Mouse (Mus musculus): Measurements from ENCODE around the gene Lhx9. TPM values are rescaled to one million over a fixed set of nuclear protein-coding genes. Genes with fewer than 3 reads are reported as not detected.
"Not testable (repeated sequence)": the region's sequence is repeated elsewhere in the genome, so short reads cannot be mapped to it uniquely, and the experiment has no call there.

Gene Lhx9
- polyA plus RNA-seq (2015; fragmentation: Nextera tagmentation; extraction: Ambion mirVana) = 0.14 TPM in 1 of 2 replicates, not detected in the other

DNA sequence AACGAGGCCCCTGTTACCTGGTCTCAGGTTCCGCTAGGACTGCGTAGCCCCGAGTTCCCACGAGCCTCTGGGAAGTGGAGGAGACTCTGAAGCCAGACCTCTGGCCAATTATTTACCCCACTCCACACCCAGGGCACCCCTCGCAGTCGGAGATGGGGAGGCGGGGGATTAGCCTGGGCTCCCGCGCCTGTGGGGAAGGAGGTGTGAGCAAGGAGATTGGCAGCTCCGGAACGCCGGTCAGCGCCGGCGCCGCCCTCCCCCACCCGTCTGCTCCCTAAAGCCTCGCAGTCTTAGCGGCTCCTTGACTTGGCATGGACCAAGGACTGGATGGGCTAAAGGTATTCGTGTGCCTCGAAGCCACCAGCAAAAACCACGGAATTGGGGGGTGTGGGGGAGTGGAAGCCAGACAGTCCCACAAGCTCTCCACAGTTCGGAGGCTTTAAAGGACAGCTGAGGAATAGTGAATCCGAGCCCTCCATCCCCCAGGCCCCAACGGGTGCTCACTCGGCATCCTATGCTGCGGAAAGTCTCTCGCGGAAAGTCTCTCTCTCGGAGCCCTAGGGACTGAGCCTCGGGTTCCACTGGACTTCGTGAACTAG is at the start of gene Lhx9:
TSS of gene Lhx9 (minus strand) at position 67 of the 599 bp plus-strand sequence.
- Histone ChIP-seq H3K4me2 (ENCODE audit: low read depth, low read length) (peak within 1 kb of the TSS; percentile 47), H3K27ac (ENCODE audit: low read length) (no peak within 1 kb of the TSS), H3K9me3 (ENCODE audit: control insufficient read depth, low read length) (no peaks in the 10 kb centered on the region), H3K4me1 (replicated peaks; ENCODE audit: control insufficient read depth, insufficient read depth, low read length) (peaks cover 15% of the 10 kb centered on the region), H3K4me3 (ENCODE audit: low read length) (peak within 1 kb of the TSS; percentile 33), H3K27me3 (ENCODE audit: control insufficient read depth, insufficient read depth, low read depth, low read length) (peaks cover 67% of the 10 kb centered on the region), H3K9ac (ENCODE audit: low read length) (0 out of 2 replicates have a peak within 1 kb of the TSS, but pooled peaks have one; percentile 14), H3K36me3 (ENCODE audit: control insufficient read depth, insufficient read depth, low read length) (peaks cover 8% of the 10 kb centered on the region)
- peak; percentile 65 for ATAC-seq (ENCODE audit: low read depth)
- WGBS = 0% methylated on average over 33 of the region's 33 CpGs

DNA sequence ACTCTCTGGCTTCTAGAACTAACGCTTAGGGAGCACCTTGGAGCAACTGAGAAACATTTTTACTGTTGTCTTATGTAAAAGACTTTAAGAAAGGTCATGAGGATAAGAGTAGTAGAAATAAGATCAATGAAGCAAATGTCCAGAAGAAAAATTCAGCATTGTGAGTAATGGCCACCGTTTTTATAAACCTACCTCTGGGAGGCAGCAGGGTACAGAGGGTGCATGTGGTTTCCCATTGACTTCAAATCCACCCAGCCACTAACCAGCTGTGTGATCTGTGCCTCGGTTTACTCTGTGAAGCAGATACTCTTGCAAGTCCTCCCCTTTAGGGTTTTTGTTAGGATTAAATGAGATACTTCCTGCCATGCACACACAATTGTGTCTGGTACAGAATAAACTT is 47.7 kb upstream of the Lhx9 start:
- 69% methylated on average over 3 of the region's 3 CpGs for WGBS
- Histone ChIP-seq H3K4me3 (ENCODE audit: low read length) (no peak overlapping the region), H3K4me2 (ENCODE audit: low read depth, low read length) (no peak overlapping the region), H3K4me1 (replicated peaks; ENCODE audit: control insufficient read depth, insufficient read depth, low read length) (no peaks in the 10 kb centered on the region), H3K9me3 (ENCODE audit: control insufficient read depth, low read length) (no peaks in the 10 kb centered on the region), H3K27ac (ENCODE audit: low read length) (no peak overlapping the region), H3K9ac (ENCODE audit: low read length) (no peak overlapping the region), H3K27me3 (ENCODE audit: control insufficient read depth, insufficient read depth, low read depth, low read length) (no peaks in the 10 kb centered on the region), H3K36me3 (ENCODE audit: control insufficient read depth, insufficient read depth, low read length) (no peaks in the 10 kb centered on the region)
- ATAC-seq (ENCODE audit: low read depth) = no peak

DNA sequence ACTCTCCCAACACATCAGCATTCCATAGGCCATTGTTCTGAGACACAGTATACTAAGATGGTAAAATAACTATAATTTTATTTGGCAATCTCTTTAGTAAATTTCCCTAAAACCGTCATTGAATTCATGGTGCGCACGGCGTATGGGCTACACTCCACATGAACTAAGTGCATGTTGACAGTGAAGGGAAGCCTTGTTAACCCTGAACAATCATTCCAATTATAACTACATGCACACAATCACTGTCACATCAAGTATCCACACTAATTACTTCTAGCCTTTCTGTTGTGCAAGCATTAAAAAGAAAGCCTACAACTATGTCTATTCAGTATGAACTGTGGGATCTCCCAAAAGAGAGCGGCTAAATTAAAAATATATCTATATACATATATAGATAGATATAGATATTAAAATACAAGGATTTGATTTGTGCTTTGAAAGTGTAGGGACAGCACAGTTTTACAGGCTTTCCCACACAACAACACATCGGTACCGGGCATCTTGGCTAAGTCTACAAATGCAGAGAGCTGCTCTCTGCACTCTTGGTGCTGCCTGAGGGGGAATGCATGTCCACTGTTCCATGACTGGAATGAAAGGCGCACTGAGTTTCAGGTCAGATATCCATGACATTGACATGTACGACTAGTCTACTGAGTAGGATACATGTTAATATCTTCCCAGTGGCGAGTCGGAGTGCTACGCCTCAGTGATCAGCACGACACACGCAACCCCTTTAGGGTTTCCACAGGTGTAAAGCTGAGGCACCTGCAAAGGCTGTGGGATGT is 29.3 kb upstream of the Lhx9 start:
- H3K27ac ChIP-seq (ENCODE audit: low read length) = no peak overlapping the region
- no peaks in the 10 kb centered on the region for H3K4me1 ChIP-seq (replicated peaks; ENCODE audit: control insufficient read depth, insufficient read depth, low read length)
- ATAC-seq (ENCODE audit: low read depth) = no peak
- no peaks in the 10 kb centered on the region for H3K9me3 ChIP-seq (ENCODE audit: control insufficient read depth, low read length)
- H3K4me2 ChIP-seq (ENCODE audit: low read depth, low read length) = no peak overlapping the region
- H3K27me3 ChIP-seq (ENCODE audit: control insufficient read depth, insufficient read depth, low read depth, low read length) = no peaks in the 10 kb centered on the region
- H3K36me3 ChIP-seq (ENCODE audit: control insufficient read depth, insufficient read depth, low read length) = no peaks in the 10 kb centered on the region
- H3K9ac ChIP-seq (ENCODE audit: low read length) = no peak overlapping the region
- WGBS = 93% methylated on average over 14 of the region's 14 CpGs
- no peak overlapping the region for H3K4me3 ChIP-seq (ENCODE audit: low read length)

DNA sequence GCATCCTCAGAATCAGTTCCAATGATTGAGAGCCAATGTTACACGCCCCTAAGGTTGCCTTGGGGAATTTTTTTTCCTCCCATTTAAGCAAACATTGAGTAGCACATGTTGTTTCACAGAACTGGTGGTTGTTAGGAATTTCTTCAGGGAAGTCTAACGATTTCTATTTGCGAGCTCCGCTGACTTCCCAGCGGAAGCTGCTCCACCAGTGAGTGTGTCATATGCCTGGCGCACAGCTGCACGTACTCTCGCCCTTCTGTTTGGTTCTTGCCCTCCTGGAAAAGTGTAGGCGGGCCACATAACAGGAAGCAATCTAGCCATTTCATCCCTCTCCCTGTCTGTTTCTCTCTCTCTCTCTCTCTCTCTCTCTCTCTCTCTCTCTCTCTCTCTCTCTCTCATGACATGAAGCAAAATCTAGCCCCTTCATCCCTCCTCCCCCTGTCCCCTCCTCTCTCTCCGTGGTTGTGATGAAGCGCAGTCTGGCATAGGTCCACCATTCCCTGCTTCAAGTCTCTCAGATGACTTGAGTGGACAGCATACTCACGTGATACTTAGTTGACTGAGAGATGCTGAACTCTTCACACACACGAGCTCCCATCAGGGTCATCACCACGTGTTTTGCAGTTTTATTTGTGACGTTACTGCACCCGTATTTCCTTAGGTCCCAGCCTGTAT is 28.1 kb upstream of the Lhx9 start:
- Histone ChIP-seq H3K9me3 (ENCODE audit: control insufficient read depth, low read length) (no peaks in the 10 kb centered on the region), H3K4me2 (ENCODE audit: low read depth, low read length) (peak overlapping the region; percentile 17; the same call in 1 of the 2 replicates), H3K4me1 (replicated peaks; ENCODE audit: control insufficient read depth, insufficient read depth, low read length) (no peaks in the 10 kb centered on the region), H3K27ac (ENCODE audit: low read length) (no peak overlapping the region), H3K4me3 (ENCODE audit: low read length) (no peak overlapping the region), H3K27me3 (ENCODE audit: control insufficient read depth, insufficient read depth, low read depth, low read length) (no peaks in the 10 kb centered on the region), H3K36me3 (ENCODE audit: control insufficient read depth, insufficient read depth, low read length) (no peaks in the 10 kb centered on the region), H3K9ac (ENCODE audit: low read length) (no peak overlapping the region)
- 51% methylated on average over 16 of the region's 16 CpGs for WGBS
- ATAC-seq (ENCODE audit: low read depth) = no peak; the same call in 1 of the 2 replicates

DNA sequence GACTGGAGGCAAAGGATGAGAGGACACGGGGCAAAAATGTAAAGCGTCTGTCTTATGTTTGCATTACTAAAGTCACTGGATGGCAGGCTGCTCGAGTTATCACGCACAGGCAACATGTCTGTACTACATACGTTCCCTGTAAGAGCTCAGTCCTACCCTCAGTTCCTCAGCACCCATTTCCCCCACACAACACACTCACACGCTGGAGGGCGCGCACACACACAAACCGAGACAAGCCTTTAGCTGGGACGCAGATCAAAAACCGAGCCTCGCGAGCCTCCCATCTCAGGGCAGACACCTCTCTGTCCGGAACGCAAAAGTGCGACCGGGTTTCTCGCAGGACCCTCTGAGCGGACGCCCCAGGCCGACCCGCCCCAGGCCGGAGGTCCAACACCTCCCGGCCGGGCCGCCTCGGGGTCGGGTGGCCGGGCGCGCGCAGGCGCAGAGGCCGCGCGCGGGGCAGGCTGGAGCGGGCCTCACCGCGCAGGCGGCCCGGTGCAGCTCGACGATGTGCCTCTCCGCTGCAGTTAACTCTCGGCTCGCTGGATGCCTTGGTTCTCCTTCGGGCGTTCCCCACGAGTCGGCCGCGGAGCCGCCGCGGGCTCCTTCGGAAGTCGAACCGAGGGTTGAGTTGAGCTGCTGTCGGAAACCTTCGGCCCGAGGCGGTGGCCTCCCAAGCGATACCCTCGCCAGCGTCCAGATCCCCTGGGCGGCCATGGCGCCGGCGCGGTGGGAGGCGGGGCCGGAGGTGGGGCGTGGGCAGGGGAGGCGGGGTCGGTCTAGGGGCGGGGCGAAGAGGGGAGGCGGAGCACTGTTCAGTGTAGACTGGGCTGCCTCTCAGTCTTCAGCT is 7.9 kb upstream of the Lhx9 start, which contains the start of gene 2310009B15Rik:
TSS of gene 2310009B15Rik (minus strand) at position 752 of the 850 bp plus-strand sequence.
- peak within 1 kb of the TSS; percentile 55 for H3K4me3 ChIP-seq (ENCODE audit: low read length)
- ATAC-seq (ENCODE audit: low read depth) = peak; percentile 99
- peak within 1 kb of the TSS; percentile 76 for H3K27ac ChIP-seq (ENCODE audit: low read length)
- peak within 1 kb of the TSS; percentile 60 for H3K9ac ChIP-seq (ENCODE audit: low read length)
- 0 out of 2 replicates have a peak within 1 kb of the TSS, but pooled peaks have one; percentile 16 for H3K4me2 ChIP-seq (ENCODE audit: low read depth, low read length)
- H3K27me3 ChIP-seq (ENCODE audit: control insufficient read depth, insufficient read depth, low read depth, low read length); H3K4me1 ChIP-seq (replicated peaks; ENCODE audit: control insufficient read depth, insufficient read depth, low read length); H3K36me3 ChIP-seq (ENCODE audit: control insufficient read depth, insufficient read depth, low read length); H3K9me3 ChIP-seq (ENCODE audit: control insufficient read depth, low read length): not testable (repeated sequence)
- 0% methylated on average over 16 of the region's 79 CpGs for WGBS

DNA sequence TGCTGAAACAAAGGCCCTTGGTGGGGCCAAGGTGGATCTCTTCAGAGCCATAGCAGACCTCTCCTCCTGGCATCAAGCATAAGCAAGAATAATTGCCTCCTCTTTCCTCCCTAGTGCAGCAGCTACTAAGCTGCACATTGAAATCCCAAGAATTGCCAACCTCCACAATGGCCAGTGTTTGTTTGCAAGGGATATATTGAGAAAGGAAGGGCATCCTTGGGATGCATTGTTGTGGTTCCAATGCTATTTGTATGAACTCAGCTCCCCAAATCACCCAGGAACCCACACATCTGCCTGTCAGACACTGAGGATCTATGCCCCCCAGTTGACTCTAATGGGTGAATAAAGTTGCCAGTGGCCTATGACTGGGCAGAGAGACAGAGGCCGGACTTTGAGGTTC is 2.4 kb upstream of the Lhx9 start:
- H3K27me3 ChIP-seq (ENCODE audit: control insufficient read depth, insufficient read depth, low read depth, low read length) = peaks cover 45% of the 10 kb centered on the region

DNA sequence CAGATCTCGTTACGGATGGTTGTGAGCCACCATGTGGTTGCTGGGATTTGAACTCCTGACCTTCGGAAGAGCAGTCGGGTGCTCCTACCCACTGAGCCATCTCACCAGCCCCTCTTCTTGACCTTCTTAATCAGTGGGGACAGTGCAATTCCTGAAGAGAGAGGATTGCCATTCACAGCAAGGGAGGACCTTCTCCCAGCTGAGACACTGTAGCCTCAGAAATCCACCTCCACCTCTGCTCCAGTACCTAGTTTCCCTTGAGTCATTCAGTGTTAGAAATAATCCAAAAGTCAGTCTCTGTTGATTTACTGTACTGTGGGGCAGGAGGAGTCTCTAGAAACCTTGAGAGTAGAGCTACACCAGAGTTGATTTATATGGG is 1.8 kb upstream of the Lhx9 start:
- H3K36me3 ChIP-seq (ENCODE audit: control insufficient read depth, insufficient read depth, low read length) = peaks cover 8% of the 10 kb centered on the region
- no peak overlapping the region for H3K9ac ChIP-seq (ENCODE audit: low read length)
- H3K27ac ChIP-seq (ENCODE audit: low read length) = no peak overlapping the region
- no peak for ATAC-seq (ENCODE audit: low read depth)
- H3K27me3 ChIP-seq (ENCODE audit: control insufficient read depth, insufficient read depth, low read depth, low read length) = peaks cover 52% of the 10 kb centered on the region
- H3K9me3 ChIP-seq (ENCODE audit: control insufficient read depth, low read length) = no peaks in the 10 kb centered on the region
- H3K4me1 ChIP-seq (replicated peaks; ENCODE audit: control insufficient read depth, insufficient read depth, low read length) = peaks cover 18% of the 10 kb centered on the region
- 47% methylated on average over 2 of the region's 4 CpGs for WGBS
- no peak overlapping the region for H3K4me2 ChIP-seq (ENCODE audit: low read depth, low read length)
- no peak overlapping the region for H3K4me3 ChIP-seq (ENCODE audit: low read length)

More for the DNA sequence above, 2.4 kb upstream of the Lhx9 start:
- H3K9me3 ChIP-seq (ENCODE audit: control insufficient read depth, low read length) = no peaks in the 10 kb centered on the region
- H3K4me2 ChIP-seq (ENCODE audit: low read depth, low read length) = no peak overlapping the region
- no peak overlapping the region for H3K9ac ChIP-seq (ENCODE audit: low read length)
- H3K27ac ChIP-seq (ENCODE audit: low read length) = no peak overlapping the region
- peaks cover 21% of the 10 kb centered on the region for H3K4me1 ChIP-seq (replicated peaks; ENCODE audit: control insufficient read depth, insufficient read depth, low read length)
- WGBS = 95% methylated on average over 1 of the region's 1 CpGs
- ATAC-seq (ENCODE audit: low read depth) = no peak
- peaks cover 8% of the 10 kb centered on the region for H3K36me3 ChIP-seq (ENCODE audit: control insufficient read depth, insufficient read depth, low read length)
- no peak overlapping the region for H3K4me3 ChIP-seq (ENCODE audit: low read length)

DNA sequence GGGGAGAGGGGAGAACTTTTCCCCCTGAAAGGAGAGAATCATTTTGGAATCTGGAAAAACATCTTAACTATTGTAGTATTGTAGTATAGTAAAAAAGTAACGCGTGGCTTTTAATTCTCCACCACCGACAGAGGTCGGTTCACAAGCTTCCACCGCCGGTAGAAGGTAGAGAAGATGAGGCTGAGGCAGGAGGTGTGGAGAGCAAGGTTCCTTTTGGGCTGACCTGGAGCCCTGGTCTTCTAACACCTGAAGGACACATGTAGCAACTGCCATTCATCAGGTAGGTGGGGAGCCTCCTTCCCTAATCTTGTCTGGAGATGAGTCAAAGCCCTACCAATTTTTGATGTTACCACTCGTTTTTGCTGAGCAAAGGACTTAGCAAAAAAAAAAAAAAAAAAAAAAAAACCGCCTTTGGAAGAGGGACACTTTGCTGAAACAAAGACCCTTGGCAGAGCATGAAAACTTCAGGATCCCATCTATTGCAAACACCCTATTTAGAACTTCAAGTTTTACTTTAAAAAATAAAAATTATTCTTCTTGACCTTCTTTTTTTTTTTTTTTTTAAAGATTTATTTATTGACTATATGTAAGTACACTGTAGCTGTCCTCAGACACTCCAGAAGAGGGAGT is 1.3 kb upstream of the Lhx9 start:
- Histone ChIP-seq H3K9me3 (ENCODE audit: control insufficient read depth, low read length) (no peaks in the 10 kb centered on the region), H3K9ac (ENCODE audit: low read length) (no peak overlapping the region), H3K27ac (ENCODE audit: low read length) (no peak overlapping the region), H3K27me3 (ENCODE audit: control insufficient read depth, insufficient read depth, low read depth, low read length) (peaks cover 57% of the 10 kb centered on the region), H3K4me3 (ENCODE audit: low read length) (no peak overlapping the region), H3K4me1 (replicated peaks; ENCODE audit: control insufficient read depth, insufficient read depth, low read length) (peaks cover 14% of the 10 kb centered on the region), H3K4me2 (ENCODE audit: low read depth, low read length) (no peak overlapping the region), H3K36me3 (ENCODE audit: control insufficient read depth, insufficient read depth, low read length) (peaks cover 8% of the 10 kb centered on the region)
- WGBS = 11% methylated on average over 8 of the region's 8 CpGs
- ATAC-seq (ENCODE audit: low read depth) = no peak
